Mouse (Mus musculus) heart, adult 2 months (tissue): ENCODE data around the gene Zbtb6. TPM values are rescaled to one million over a fixed set of nuclear protein-coding genes. Genes with fewer than 3 reads are reported as not detected.

Experiments
- DNase-seq, 2 experiments: peaks; one replicate each; pipeline ENCODE4 v3.0.0; 2021
- H3K27ac ChIP-seq: fragments of 200-600 bp; 2 replicates; pipeline ENCODE4 v1.8.1; 2022
- H3K27me3 ChIP-seq: fragments of 200-500 bp; 2 replicates; pipeline ENCODE4 v1.6.1; 2012; ENCODE audit warnings: mild to moderate bottlenecking, low read length, inconsistent platforms, mixed read lengths; ENCODE audit not compliant: control insufficient read depth, insufficient read depth
- H3K36me3 ChIP-seq: fragments of 200-500 bp; 2 replicates; pipeline ENCODE4 v1.6.1; 2012; ENCODE audit warnings: low read length, inconsistent platforms; ENCODE audit not compliant: control insufficient read depth, insufficient read depth
- H3K4me1 ChIP-seq: fragments of 200-500 bp; 2 replicates; pipeline ENCODE4 v1.6.1; 2011; ENCODE audit warnings: low read length; ENCODE audit not compliant: control insufficient read depth, insufficient read depth
- H3K4me3 ChIP-seq: fragments of 200-600 bp; 2 replicates; pipeline ENCODE4 v1.8.1; 2022
- H3K79me2 ChIP-seq: fragments of 200-500 bp; replicated peaks from 2 replicates; pipeline ENCODE4 v1.6.1; 2012; ENCODE audit warnings: mild to moderate bottlenecking, inconsistent platforms, low read length, moderate library complexity, mixed read lengths; ENCODE audit not compliant: control insufficient read depth, insufficient read depth
- H3K9ac ChIP-seq: fragments of 200-500 bp; 2 replicates; pipeline ENCODE4 v1.6.1; 2012; ENCODE audit warnings: low read depth, mild to moderate bottlenecking, control low read depth, inconsistent platforms, low read length, mixed read lengths
- CTCF ChIP-seq: fragments of 200-600 bp; IDR thresholded peaks from 2 replicates; pipeline ENCODE4 v1.8.1; 2022; ENCODE audit warnings: antibody characterized with exemption, mild to moderate bottlenecking, moderate library complexity
- EP300 ChIP-seq: fragments of 200-500 bp; IDR thresholded peaks from 2 replicates; pipeline ENCODE4 v1.6.1; 2011; ENCODE audit warnings: low read depth, low read length, control low read depth; ENCODE audit not compliant: insufficient read depth
- POLR2A ChIP-seq: fragments of 200-500 bp; IDR thresholded peaks from 2 replicates; pipeline ENCODE4 v1.6.1; 2011; ENCODE audit warnings: mild to moderate bottlenecking, low read depth, low read length, control low read depth; ENCODE audit not compliant: insufficient read depth
- WGBS: fragments of 180-500 bp; shearing (Covaris S2); methylation state at CpG from one replicate; pipeline ENCODE4 v1.1.7; 2018; 5-methylcytosine and 5-hydroxymethylcytosine counted together
- intact Hi-C: fragments of 180-260 bp; cut with DNase I; formaldehyde crosslinking; loops from one replicate; pipeline ENCODE4 v1.15.1; 2025
- long read RNA-seq: library from polyadenylated mRNA; stranded (forward); transcript quantifications from one replicate; pipeline ENCODE4 v2.0.0, GENCODE M21; 2021
- polyA plus RNA-seq: library from polyadenylated mRNA; depleted of rRNA; stranded (reverse); fragments of >200 nt; gene quantifications from 2 replicates; pipeline ENCODE4 v1.2.3, GENCODE M21; 2012; rRNA removed
- total RNA-seq, 2 experiments: library from RNA; stranded (reverse); gene quantifications; 2 replicates each; pipeline ENCODE4 v1.2.3; 2021

The Zbtb6 gene
- total RNA-seq (1 to 10 TPM; 4.4 to 4.6 TPM), polyA plus RNA-seq (1.4 and 2.8 TPM in 2 replicates)
- long read RNA-seq, result 0 reads

DNA sequence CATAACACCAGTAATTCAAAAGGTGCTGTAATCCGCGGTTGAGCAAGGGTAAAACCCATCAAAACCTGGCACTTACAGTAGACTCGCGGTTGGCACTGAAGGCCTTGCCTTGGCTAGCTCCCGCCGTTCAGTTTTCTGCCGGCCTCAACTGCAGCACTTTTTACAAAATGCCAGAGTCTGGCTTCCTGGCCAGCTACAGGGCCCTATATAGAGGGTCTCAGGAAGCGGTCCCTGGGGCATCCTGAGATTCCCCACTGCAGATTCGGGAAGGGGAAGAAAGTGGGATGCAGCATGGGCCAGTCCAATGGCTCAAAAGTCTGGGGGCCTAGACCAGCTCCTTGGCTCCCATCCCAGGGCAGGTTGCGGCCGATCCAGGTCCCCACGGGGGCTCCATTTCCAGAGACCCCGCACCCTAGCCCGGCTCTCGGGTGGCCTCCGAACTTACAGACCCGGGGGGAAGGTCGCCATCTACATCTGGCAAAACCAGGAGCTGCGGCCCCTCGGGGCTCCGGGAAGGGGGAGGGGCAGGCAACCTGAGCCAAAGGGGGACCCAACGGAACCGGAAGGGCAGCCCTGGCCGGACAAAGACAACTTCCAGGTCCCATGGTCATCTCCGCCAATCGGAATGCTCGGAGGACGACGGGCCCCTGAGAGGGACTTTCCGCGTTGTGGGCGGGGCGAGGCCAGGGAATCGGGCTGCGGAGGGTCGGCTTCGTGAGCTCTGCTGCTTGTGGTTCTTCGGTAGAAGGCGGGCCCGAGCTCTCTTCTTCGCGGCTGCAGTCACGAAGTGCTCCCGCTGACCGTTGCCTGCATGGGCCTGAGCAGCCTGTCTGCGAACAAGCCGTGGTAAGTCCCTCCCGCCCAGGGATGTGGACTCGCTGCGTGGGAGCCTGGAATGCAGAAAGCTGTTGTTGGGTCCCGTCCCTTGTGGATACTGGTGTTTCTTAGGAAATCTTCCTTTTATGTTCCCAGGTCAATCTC lies at the start of gene Zbtb6, which contains the start of the genes Zbtb26 and Rabgap1:
TSS of gene Zbtb6 (minus strand) at position 561 of the 981 bp plus-strand sequence.
TSS of gene Zbtb26 (minus strand) at position 525 of the 981 bp plus-strand sequence.
TSS of gene Rabgap1 (plus strand) at position 669 of the 981 bp plus-strand sequence.
- Histone ChIP-seq H3K27ac (peak within 1 kb of the TSS; percentile 89), H3K4me3 (peak within 1 kb of the TSS; percentile 93), H3K9ac (peak within 1 kb of the TSS; percentile 98), H3K79me2 (peaks cover 1% of the 10 kb centered on the region), H3K4me1 (no peaks in the 10 kb centered on the region; the same call in 1 of the 2 replicates), H3K36me3 (peaks cover 6% of the 10 kb centered on the region; the same call in 1 of the 2 replicates), H3K27me3 (no peaks in the 10 kb centered on the region)
- under 1% methylated on average over 51 of the region's 51 CpGs for WGBS
- DNase-seq, result peak; percentile 97
- 0 out of 2 replicates have a peak, but pooled peaks have one; percentile 39 for TF ChIP-seq EP300
- TF ChIP-seq CTCF, result no peak
- TF ChIP-seq POLR2A, result peak; percentile 80
- intact Hi-C loops, result loop anchor here (1.0 to 5.0 kb wide), 3 partner anchors 9 to 39 kb away; no protein-coding TSS in a partner anchor

DNA sequence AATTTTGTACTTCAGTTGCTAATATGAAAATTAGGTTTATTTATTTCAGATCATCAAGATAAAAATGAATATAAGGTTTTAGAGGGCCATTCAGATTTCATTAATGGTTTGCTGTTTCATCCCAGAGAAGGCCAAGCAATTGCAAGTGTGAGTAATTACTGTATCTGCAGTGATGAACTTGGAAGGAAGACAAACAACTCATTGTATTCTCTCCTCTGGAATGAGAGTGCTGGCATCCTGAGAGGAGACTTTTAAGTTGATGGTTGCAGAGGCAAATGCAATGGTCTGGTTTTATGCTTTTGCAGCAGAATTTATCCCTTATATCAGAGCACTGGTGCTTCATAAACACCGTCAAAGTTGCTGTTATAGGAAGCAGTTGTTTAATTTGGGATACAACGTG lies 46.0 kb upstream of the Zbtb6 start:
- Histone ChIP-seq H3K9ac (no peak overlapping the region), H3K4me3 (no peak overlapping the region), H3K36me3 (peaks cover 2% of the 10 kb centered on the region), H3K27me3 (no peaks in the 10 kb centered on the region), H3K27ac (no peak overlapping the region), H3K4me1 (no peaks in the 10 kb centered on the region), H3K79me2 (no peaks in the 10 kb centered on the region)
- intact Hi-C loops, result loop anchor here (5.0 kb wide), 2 partner anchors 67 to 92 kb away; partner anchors contain the start of gene Rc3h2
- DNase-seq, result no peak
- TF ChIP-seq POLR2A (no peak), EP300 (no peak), CTCF (no peak)
- 94% methylated on average over 2 of the region's 2 CpGs for WGBS

DNA sequence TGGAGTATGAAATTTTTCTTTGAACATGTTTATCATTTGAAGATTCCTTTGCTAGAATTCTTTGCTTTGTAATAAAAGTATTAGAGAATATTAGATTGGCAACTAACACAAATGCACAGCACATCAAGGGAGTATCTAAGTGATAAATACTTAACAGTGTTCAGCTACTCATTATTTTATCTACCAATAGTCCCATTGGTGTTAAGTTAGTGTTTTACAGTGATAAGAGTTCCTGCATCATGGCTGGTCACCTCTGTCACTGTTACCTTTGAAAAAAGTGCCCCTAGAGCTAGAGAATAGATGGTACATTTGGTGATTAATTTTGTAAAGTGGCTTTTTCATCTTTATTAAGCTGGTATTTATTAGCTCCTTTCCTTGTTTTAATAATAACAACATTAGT lies 43.4 kb upstream of the Zbtb6 start:
- DNase-seq, result no peak
- intact Hi-C loops, result loop anchor here (5.0 kb wide), 2 partner anchors 64 to 89 kb away; partner anchors contain the start of gene Rc3h2
- Histone ChIP-seq H3K4me3 (no peak overlapping the region), H3K9ac (no peak overlapping the region), H3K27me3 (no peaks in the 10 kb centered on the region), H3K79me2 (no peaks in the 10 kb centered on the region), H3K27ac (no peak overlapping the region), H3K36me3 (no peaks in the 10 kb centered on the region; the same call in 1 of the 2 replicates), H3K4me1 (no peaks in the 10 kb centered on the region)
- no peak for TF ChIP-seq CTCF
- TF ChIP-seq EP300, result no peak
- TF ChIP-seq POLR2A, result no peak

DNA sequence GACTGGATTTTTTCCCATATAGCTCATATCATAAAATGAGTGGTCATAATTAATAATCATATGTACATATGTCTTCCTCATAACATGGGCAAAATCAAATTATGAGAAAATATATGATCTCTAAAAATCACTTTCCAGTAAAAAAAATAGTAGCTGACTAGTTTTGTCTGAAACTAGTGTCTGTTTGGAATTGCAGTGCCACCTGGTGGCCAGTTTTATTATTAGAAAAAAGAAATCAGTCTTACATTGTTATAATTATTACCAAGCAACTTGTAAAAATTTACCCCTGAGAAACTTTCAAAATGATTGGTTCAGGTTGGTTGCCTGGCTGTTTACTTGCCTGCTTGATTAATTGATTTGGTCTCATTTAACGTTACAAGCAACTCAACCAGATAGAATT lies 42.4 kb upstream of the Zbtb6 start:
- no peaks in the 10 kb centered on the region for H3K79me2 ChIP-seq
- DNase-seq, result no peak

DNA sequence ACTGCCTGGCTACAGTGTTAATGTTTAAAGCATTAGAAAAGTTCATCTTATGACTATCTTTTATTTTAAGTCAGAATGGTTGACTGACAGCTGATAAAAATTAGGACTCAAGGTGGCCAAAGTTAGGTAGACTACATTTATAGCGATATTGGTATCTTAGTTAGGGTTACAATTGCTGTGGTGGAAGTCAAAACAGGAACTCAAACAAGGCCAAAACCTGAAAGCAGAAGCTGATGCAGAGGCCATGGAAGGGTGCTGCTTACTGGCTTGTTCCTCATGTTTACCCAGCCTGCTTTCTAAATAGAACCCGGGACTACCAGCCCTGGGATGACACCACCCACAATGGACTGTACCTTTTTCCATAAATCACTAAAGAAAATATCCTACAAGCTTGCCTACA lies 41.2 kb upstream of the Zbtb6 start:
- TF ChIP-seq POLR2A, result no peak
- TF ChIP-seq EP300, result no peak
- no peak for TF ChIP-seq CTCF
- intact Hi-C loops, result loop anchor here (2.0 to 5.0 kb wide), 2 partner anchors 42 to 103 kb away; partner anchors contain the start of genes Rabgap1, Zbtb26 and Zbtb6
- WGBS, result 78% methylated on average over 2 of the region's 2 CpGs
- Histone ChIP-seq H3K9ac (no peak overlapping the region), H3K79me2 (no peaks in the 10 kb centered on the region), H3K27ac (no peak overlapping the region), H3K36me3 (no peaks in the 10 kb centered on the region; the same call in 1 of the 2 replicates), H3K4me1 (no peaks in the 10 kb centered on the region), H3K27me3 (no peaks in the 10 kb centered on the region), H3K4me3 (no peak overlapping the region)
- DNase-seq, result no peak

More for the DNA sequence above, 42.4 kb upstream of the Zbtb6 start:
- intact Hi-C loops, result loop anchor here (2.0 to 5.0 kb wide), 3 partner anchors 63 to 105 kb away; partner anchors contain the start of gene Rc3h2
- 91% methylated on average over 1 of the region's 1 CpGs for WGBS
- no peaks in the 10 kb centered on the region for H3K4me1 ChIP-seq
- H3K9ac ChIP-seq, result no peak overlapping the region
- no peaks in the 10 kb centered on the region for H3K27me3 ChIP-seq
- H3K36me3 ChIP-seq, result no peaks in the 10 kb centered on the region; the same call in 1 of the 2 replicates
- no peak overlapping the region for H3K4me3 ChIP-seq
- TF ChIP-seq EP300 (no peak), CTCF (peak; percentile 88; the same call in 1 of the 2 replicates)
- H3K27ac ChIP-seq, result no peak overlapping the region
